Mouse (Mus musculus) stomach, embryonic 14.5 days (tissue): ENCODE results near the gene Stac. TPM values are rescaled to one million over a fixed set of nuclear protein-coding genes. Genes with fewer than 3 reads are reported as not detected.

ENCODE experiments used
- ATAC-seq: fragments of 200-750 bp; cut with Nextera tagmentation; 2 replicates; pipeline ENCODE4 v1.8.0; 2017; ENCODE audit warnings: low read depth, moderate TSS enrichment; ENCODE audit not compliant: insufficient number of reproducible peaks, insufficient read depth, low FRiP score
- H3K27ac ChIP-seq: fragments of 300-500 bp; sonication (generic); 2 replicates; pipeline ENCODE4 v1.5.1; 2014; ENCODE audit warnings: mild to moderate bottlenecking, low read length, moderate library complexity, mixed read lengths
- H3K27me3 ChIP-seq: fragments of 300-500 bp; sonication (generic); 2 replicates; pipeline ENCODE4 v1.6.1; 2014; ENCODE audit warnings: low read length, control low read depth, mixed read lengths; ENCODE audit not compliant: control insufficient read depth, insufficient read depth
- H3K36me3 ChIP-seq: fragments of 300-500 bp; sonication (generic); 2 replicates; pipeline ENCODE4 v1.6.1; 2014; ENCODE audit warnings: mild to moderate bottlenecking, control low read depth, low read length, moderate library complexity, mixed read lengths; ENCODE audit not compliant: control insufficient read depth, insufficient read depth
- H3K4me1 ChIP-seq: fragments of 300-500 bp; sonication (generic); 2 replicates; pipeline ENCODE4 v1.6.1; 2014; ENCODE audit warnings: low read length, control low read depth, mixed read lengths; ENCODE audit not compliant: control insufficient read depth, insufficient read depth
- H3K4me2 ChIP-seq: fragments of 300-500 bp; sonication (generic); replicated peaks from 2 replicates; pipeline ENCODE4 v1.6.1; 2014; ENCODE audit warnings: low read depth, low read length, control low read depth
- H3K4me3 ChIP-seq: fragments of 300-500 bp; sonication (generic); 2 replicates; pipeline ENCODE4 v1.5.1; 2014; ENCODE audit warnings: low read depth, low read length, control low read depth
- H3K9ac ChIP-seq: fragments of 300-500 bp; sonication (generic); replicated peaks from 2 replicates; pipeline ENCODE4 v1.6.1; 2014; ENCODE audit warnings: low read depth, mild to moderate bottlenecking, control low read depth, low read length, moderate library complexity, mixed read lengths
- H3K9me3 ChIP-seq: fragments of 300-500 bp; sonication (generic); 2 replicates; pipeline ENCODE4 v1.6.1; 2016; ENCODE audit warnings: low read depth, low read length, control low read depth; ENCODE audit not compliant: control insufficient read depth
- WGBS: fragments of 180-500 bp; shearing (Covaris S2); extraction: QIAGEN DNeasy Blood & Tissue Kit; methylation state at CpG from one replicate; pipeline ENCODE4 v1.1.7; 2014; 5-methylcytosine and 5-hydroxymethylcytosine counted together
- polyA plus RNA-seq: library from polyadenylated mRNA; unstranded; fragments of >200 nt; fragmentation: Nextera tagmentation; extraction: Ambion mirVana; gene quantifications from 2 replicates; pipeline ENCODE4 v1.2.1, GENCODE M21; 2014

Stac gene
- polyA plus RNA-seq, 1 experiment from 2014 or later: 2.6 TPM

- no peak overlapping the region for H3K27ac ChIP-seq
- H3K9me3 ChIP-seq: no peaks in the 10 kb centered on the region
- H3K9ac ChIP-seq: no peak overlapping the region
- no peaks in the 10 kb centered on the region for H3K36me3 ChIP-seq
- ATAC-seq: no peak
- no peak overlapping the region for H3K4me2 ChIP-seq
- no peaks in the 10 kb centered on the region for H3K27me3 ChIP-seq
- no peaks in the 10 kb centered on the region for H3K4me1 ChIP-seq
- H3K4me3 ChIP-seq: no peak overlapping the region
- WGBS: 63% methylated on average over 15 of the region's 15 CpGs
These were observed 138.5 kb downstream of the Stac start for GRCm38 (mm10) chr9:111551461-111552190.

GRCm38 (mm10) chr9:111550963-111551321 lies 139.2 kb downstream of the Stac start:
- Histone ChIP-seq H3K4me1 (no peaks in the 10 kb centered on the region), H3K4me3 (no peak overlapping the region), H3K4me2 (no peak overlapping the region), H3K27ac (no peak overlapping the region), H3K36me3 (no peaks in the 10 kb centered on the region), H3K27me3 (no peaks in the 10 kb centered on the region), H3K9ac (no peak overlapping the region), H3K9me3 (no peaks in the 10 kb centered on the region)
- 70% methylated on average over 8 of the region's 8 CpGs for WGBS
- no peak for ATAC-seq

- Histone ChIP-seq H3K36me3 (no peaks in the 10 kb centered on the region), H3K4me1 (no peaks in the 10 kb centered on the region), H3K27me3 (no peaks in the 10 kb centered on the region), H3K9me3 (no peaks in the 10 kb centered on the region), H3K4me3 (no peak overlapping the region), H3K9ac (no peak overlapping the region), H3K4me2 (no peak overlapping the region), H3K27ac (no peak overlapping the region)
- ATAC-seq: no peak
- WGBS: 72% methylated on average over 21 of the region's 21 CpGs
These were observed 139.7 kb downstream of the Stac start for GRCm38 (mm10) chr9:111550281-111550962.

- WGBS: 56% methylated on average over 6 of the region's 6 CpGs
- no peaks in the 10 kb centered on the region for H3K9me3 ChIP-seq
- H3K4me2 ChIP-seq: no peak overlapping the region
- no peak overlapping the region for H3K4me3 ChIP-seq
- no peak overlapping the region for H3K9ac ChIP-seq
- no peak for ATAC-seq
- no peaks in the 10 kb centered on the region for H3K4me1 ChIP-seq
- no peaks in the 10 kb centered on the region for H3K36me3 ChIP-seq
- H3K27ac ChIP-seq: no peak overlapping the region
- no peaks in the 10 kb centered on the region for H3K27me3 ChIP-seq
These were observed 147.5 kb downstream of the Stac start for GRCm38 (mm10) chr9:111542663-111543062.

- Histone ChIP-seq H3K27ac (no peak overlapping the region), H3K4me3 (no peak overlapping the region), H3K36me3 (no peaks in the 10 kb centered on the region), H3K9me3 (no peaks in the 10 kb centered on the region), H3K9ac (no peak overlapping the region), H3K27me3 (no peaks in the 10 kb centered on the region), H3K4me2 (no peak overlapping the region), H3K4me1 (no peaks in the 10 kb centered on the region; the same call in 1 of the 2 replicates)
- ATAC-seq: peak; percentile 75
- WGBS: 46% methylated on average over 8 of the region's 8 CpGs
These were observed 154.6 kb downstream of the Stac start for GRCm38 (mm10) chr9:111535445-111536064.

- WGBS: 9% methylated on average over 7 of the region's 7 CpGs
- H3K9me3 ChIP-seq: no peaks in the 10 kb centered on the region
- H3K4me2 ChIP-seq: no peak overlapping the region
- peak; percentile 56; the same call in 1 of the 2 replicates for ATAC-seq
- H3K36me3 ChIP-seq: no peaks in the 10 kb centered on the region
- H3K9ac ChIP-seq: no peak overlapping the region
- no peaks in the 10 kb centered on the region for H3K27me3 ChIP-seq
- H3K4me1 ChIP-seq: no peaks in the 10 kb centered on the region; the same call in 1 of the 2 replicates
- H3K4me3 ChIP-seq: no peak overlapping the region
- H3K27ac ChIP-seq: no peak overlapping the region; the same call in 1 of the 2 replicates
These were observed 155.3 kb downstream of the Stac start for GRCm38 (mm10) chr9:111534744-111535423.

- no peaks in the 10 kb centered on the region for H3K9me3 ChIP-seq
- H3K9ac ChIP-seq: no peak overlapping the region
- WGBS: 92% methylated on average over 3 of the region's 3 CpGs
- H3K4me3 ChIP-seq: no peak overlapping the region
- ATAC-seq: no peak
- H3K27ac ChIP-seq: no peak overlapping the region
- no peaks in the 10 kb centered on the region for H3K27me3 ChIP-seq
- H3K4me2 ChIP-seq: no peak overlapping the region
- no peaks in the 10 kb centered on the region for H3K4me1 ChIP-seq
- H3K36me3 ChIP-seq: no peaks in the 10 kb centered on the region
These were observed 166.3 kb downstream of the Stac start for GRCm38 (mm10) chr9:111523871-111524270.

- 91% methylated on average over 11 of the region's 11 CpGs for WGBS
- H3K27me3 ChIP-seq: no peaks in the 10 kb centered on the region
- no peaks in the 10 kb centered on the region for H3K9me3 ChIP-seq
- no peak for ATAC-seq
- no peak overlapping the region for H3K27ac ChIP-seq
- H3K4me2 ChIP-seq: no peak overlapping the region
- no peaks in the 10 kb centered on the region for H3K4me1 ChIP-seq
- H3K36me3 ChIP-seq: no peaks in the 10 kb centered on the region
- H3K9ac ChIP-seq: no peak overlapping the region
- no peak overlapping the region for H3K4me3 ChIP-seq
These were observed 167.0 kb downstream of the Stac start for GRCm38 (mm10) chr9:111523111-111523510.
